Mouse (Mus musculus): ENCODE data around the gene Fbxo48. TPM values are rescaled to one million over a fixed set of nuclear protein-coding genes. Genes with fewer than 3 reads are reported as not detected.

The Fbxo48 gene
- total RNA-seq, 2 experiments from 2014 or later: 0.57 to 1.3 TPM

Other genes with a start within 250 kb of the Fbxo48 start
- gene Egfr, start 199.2 kb upstream of the Fbxo48 start, total RNA-seq (2021): 10 to 100 TPM; 17.6 to 19.0 TPM
- 100 to 1,000 TPM; 150 to 151 TPM for gene Cnrip1, start 100.2 kb downstream of the Fbxo48 start, total RNA-seq (2021)
- 1 to 10 TPM; 3.8 to 4.9 TPM for gene Plek, start 101.0 kb downstream of the Fbxo48 start, total RNA-seq (2021)
- gene Ppp3r1, start 207.9 kb downstream of the Fbxo48 start, total RNA-seq (2021): 100 to 1,000 TPM; 681 to 736 TPM
- 1 to 10 TPM; 6.7 to 9.2 TPM for gene Wdr92, start 230.7 kb downstream of the Fbxo48 start, total RNA-seq (2021)

Data from layer of hippocampus, postnatal 14 days (tissue).